Mouse (Mus musculus) ovary, postnatal 10 days (tissue): Measurements from ENCODE around the gene Kcne2.
A peak's percentile ranks its signal among the peaks of the same experiment; 100 is the strongest.

ENCODE experiments used
- DNase-seq: peaks from one replicate; pipeline ENCODE4 v3.0.0; 2022; ENCODE audit warnings: low spot score

The Kcne2 gene

DNA sequence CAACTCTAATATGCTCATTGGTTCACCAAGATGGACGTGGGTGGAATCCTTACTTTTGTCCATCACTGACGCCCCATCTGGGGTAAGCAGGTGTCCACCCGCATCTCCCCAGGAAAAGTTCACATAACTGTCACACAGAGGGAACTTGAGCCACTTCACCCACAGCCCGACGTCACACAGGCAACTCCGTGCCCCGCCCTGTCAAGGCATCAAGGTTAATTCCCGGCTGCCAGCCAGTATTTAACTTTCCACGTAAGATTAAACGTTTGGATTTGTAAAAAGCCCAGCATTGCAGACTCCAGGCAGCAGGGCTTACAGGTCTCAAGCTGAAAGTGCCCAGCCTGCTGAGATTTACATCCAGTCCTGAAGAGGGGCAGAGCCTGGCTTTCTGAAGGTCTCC, at the start of gene Kcne2:
Gene Kcne2 (plus strand): TSS at position 289 of the 400 bp plus-strand sequence.
- DNase-seq, result no peak

DNA sequence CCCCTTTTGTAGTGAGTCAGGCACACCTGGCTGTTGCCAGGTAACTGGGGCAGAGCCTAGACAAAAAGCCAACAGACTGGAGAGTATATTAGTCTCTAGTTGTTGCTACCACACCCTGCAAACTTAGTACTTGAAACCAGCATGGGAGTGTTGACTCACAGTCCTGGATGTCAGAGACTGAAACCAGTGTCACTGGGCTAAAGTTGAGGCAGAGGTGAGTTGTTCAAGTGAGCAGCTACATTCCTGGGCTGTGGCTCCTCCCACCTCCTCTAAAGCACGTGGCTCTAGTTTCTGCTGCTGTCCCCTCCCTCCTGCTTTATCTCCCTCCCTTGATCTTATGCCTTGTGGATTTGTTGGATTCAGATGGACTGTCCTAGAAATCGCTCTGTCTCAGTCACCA, 46.3 kb upstream of the Kcne2 start:
- DNase-seq, result no peak

DNA sequence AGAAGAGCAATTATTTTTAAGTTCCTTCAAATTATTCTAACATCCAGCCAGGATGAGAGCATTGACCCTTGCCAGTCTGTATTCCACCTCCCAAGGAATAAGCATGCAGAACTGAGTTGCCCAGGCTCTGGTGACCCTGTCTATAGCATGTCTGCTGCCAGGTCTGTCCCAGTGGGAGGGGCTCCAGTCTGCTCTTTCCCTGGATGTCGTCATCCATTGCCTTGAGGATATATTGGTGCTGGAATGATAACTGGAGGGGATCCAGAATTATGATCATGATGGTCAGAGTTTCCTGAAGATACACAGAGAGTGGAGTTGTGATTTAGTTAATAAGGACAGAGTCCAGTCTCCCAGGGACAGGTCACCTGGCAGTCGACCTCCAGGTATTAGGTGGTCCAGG, 45.2 kb upstream of the Kcne2 start:
- DNase-seq, result no peak

DNA sequence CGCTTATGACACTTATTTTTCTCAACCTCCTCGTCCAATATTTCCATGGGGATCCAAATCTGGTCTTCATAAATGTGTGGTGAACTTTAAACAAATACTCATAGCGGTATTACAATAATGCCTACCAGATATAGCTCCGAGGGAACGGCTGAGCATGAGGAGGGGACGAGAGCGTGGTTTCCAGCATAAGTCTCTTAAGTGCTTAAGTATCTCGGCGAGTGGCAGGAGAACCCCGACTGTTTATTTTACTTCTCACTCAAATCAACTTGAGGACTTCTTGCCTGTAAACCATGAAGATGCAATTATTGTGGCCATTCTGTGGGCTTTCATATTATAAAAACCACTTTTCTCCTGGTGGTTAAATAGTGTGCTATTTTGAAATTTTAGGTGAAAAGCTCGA, 44.5 kb upstream of the Kcne2 start:
- no peak for DNase-seq

DNA sequence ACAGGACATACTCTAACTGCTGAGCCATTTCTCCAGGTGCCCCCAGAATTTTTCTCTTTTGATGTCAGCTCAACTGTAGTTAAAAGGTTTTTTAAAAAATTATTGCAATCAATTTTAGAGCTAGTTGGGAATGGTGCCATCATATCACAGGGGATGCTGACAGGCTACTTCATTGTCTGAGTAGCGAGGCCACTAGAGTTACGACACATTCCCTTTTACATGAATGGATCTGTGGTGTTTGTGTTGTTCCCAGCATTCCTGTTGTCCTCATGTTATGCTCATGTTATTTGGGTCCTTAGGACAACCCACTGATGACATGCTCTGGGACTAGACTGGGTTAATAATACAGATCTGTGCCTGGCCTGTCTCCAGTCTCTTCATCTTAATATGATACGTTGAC, 42.5 kb upstream of the Kcne2 start:
- DNase-seq, result no peak

GRCm38 (mm10) chr16:92250452-92250851, 41.7 kb upstream of the Kcne2 start:
- no peak for DNase-seq

GRCm38 (mm10) chr16:92254316-92254715, 37.9 kb upstream of the Kcne2 start:
- no peak for DNase-seq

- DNase-seq, result no peak
Observed at GRCm38 (mm10) chr16:92267861-92268260, 24.3 kb upstream of the Kcne2 start.

- no peak for DNase-seq
Observed at GRCm38 (mm10) chr16:92274516-92274915, 17.7 kb upstream of the Kcne2 start.

- no peak for DNase-seq
Observed at GRCm38 (mm10) chr16:92275526-92275925, 16.7 kb upstream of the Kcne2 start.

DNA sequence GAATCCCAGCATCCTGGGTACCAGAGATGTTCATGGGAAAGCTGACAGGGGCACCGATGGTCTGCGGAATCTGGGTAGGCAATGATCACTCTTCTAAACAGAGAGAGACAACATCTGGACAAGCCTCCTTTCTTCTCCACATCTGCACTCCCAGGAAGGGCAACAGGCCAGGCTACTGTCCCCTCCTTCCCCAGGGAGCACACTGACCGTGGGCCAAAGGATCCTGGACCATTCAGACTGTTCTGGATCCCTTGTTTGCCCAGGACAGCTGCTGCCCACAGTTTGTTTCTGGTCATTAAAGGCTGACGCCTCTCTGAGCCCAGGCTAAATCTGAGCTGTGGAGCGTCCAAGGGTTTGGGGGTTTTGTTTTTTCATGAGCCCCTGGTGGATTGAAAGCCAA, 9.5 kb upstream of the Kcne2 start:
- DNase-seq, result no peak

DNA sequence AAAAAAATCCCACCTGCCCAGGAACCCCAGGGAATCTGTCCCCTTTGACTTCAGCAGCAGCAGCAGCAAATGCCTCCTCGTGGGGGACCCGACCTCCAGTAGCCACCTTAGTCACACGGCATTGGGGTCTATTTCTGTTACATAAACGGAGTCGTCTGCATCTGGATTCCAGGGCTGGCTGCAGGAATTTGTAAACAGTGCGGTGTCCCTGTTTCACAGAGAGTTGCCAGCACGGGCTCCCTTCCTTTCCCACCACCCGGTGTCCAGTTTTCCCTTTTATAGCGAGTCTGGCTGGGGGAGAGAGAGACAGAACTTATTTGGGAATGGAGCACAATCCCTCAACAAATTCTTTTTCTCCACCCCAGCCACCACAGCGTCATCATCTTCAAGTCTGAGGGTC, 7.1 kb upstream of the Kcne2 start:
- DNase-seq, result no peak

DNA sequence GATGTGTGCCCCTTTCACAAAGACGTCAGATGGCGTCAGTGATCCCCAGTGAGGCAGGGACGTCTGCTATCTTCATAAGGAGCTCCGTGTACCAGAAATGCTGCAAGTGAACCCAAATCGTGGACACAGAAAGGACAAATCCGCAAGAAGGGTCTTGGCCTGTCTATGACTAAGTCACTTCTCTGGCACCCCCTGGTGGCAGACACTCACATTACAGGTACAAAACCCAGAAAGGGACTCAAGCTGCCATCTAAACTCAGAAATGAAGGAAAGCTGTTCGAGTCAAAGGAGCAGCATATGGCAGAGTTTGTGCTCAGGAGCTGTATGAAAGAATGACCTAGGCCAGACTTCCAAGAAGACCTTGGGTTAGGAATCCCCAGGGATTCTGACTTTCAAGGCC, 5.6 kb upstream of the Kcne2 start:
- DNase-seq, result peak; percentile 90

DNA sequence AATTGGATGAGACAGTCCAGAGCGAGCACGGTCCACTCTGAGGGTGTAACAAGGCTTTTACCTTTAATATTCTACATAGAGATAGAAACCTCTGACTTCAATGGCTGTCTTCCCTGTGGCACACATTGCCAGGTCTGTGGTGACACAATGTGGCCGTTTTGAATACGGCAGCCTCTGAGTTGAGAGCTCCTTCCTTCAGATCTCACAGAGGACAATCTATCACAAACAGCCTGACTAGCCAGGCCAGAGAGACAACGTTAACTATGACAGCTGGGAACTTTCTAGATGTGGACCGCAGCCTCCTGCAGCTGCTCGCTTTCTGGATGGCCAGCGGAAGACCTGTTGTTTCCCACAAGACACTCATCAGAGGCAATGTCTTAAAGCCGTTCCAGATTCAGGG, 3.4 kb upstream of the Kcne2 start:
- DNase-seq, result no peak

DNA sequence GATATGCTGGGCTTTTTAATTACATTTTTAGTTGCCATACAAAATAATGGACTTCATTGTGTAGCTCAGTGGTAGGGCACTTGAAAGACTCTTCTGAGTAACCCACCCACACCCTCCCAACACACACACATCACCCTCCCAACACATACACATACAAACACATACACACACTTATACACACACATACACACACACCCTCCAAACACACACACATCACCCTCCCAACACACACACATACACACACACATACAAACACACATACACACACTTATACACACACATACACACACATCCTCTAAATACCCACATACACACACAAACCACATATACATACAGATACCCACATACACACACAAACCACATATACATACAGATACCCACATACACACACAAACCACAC, 2.1 kb upstream of the Kcne2 start:
- no peak for DNase-seq

DNA sequence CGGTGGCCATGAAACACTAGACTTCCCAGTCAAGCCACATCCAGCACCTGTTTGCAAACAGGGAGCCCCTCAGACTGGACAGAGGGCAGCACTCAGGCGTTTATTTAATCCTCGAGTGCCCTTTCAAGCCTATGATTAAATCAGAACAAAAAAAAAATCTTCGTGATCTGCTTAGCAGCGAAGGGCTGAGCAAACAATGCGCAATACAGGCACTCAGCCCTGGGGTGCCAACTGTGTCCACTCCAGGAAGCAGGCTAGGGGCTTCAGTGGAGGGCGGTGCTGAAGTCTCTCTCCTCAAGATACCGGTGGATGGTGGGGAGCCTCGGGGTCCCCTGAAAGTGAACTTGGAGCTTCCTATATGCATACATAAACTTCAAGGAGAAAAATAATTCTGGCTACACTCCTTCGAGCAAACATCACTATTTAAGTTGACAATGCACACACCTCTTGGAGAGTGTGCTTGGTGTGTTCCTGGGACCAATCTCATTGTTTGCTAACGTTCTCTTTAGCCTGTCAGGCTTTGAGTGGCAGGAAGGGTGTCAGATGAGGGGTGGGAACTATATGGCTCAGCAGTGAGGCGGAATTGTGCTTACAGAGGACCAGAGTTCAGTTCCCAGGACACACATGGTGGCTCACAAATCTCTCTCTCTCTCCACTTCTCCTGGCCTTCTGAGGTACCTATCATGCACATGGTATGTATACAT, 2.2 kb downstream of the Kcne2 start:
- DNase-seq, result no peak

- no peak for DNase-seq
Observed at GRCm38 (mm10) chr16:92295328-92295727, 3.1 kb downstream of the Kcne2 start.

- DNase-seq, result peak; percentile 70
Observed at GRCm38 (mm10) chr16:92300649-92301411, 8.6 kb downstream of the Kcne2 start, which contains the start of gene Smim11. Gene Smim11, plus strand, starts transcription at chr16:92301286.

DNA sequence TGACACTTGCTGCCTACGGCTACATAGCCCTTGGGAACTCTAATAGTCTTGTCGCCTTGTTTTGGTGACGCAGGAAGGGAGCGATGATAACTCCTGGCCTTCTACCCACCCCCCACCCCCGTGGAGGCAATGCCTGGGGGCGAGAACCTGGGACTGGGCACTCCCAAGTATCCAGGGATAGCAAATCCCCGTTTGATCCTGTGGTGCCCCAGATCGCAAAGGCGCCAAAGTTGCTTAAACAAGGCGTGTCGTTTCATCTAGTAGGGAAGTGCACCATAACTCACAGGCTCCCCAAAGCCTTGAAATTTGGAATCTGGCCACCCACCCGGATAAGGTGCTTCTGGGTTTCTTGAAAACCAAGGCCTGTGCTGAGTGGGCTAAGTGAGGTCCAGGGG, 9.2 kb downstream of the Kcne2 start:
- peak; percentile 14 for DNase-seq

DNA sequence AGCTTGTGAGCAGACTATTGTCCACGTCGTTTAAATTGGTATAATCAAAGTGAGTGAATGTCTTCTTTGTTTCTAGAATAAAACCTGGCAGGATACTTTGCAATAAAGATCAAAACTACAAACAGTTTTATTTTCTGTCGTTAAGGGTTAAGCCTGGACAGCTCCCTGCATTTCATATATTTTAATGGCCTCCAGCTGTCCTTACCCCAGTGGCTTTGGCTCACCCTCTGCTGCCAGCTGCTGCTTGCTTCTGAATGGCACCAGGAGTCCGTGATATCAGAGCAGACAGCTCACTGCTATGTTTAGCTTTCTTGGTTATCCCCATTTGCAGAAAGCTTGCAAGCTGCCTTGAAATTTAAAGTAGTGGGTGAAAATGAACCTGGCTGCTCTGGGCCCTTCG, 9.8 kb downstream of the Kcne2 start:
- no peak for DNase-seq

GRCm38 (mm10) chr16:92302506-92302905, 10.3 kb downstream of the Kcne2 start:
- no peak for DNase-seq

GRCm38 (mm10) chr16:92305519-92305918, 13.3 kb downstream of the Kcne2 start:
- DNase-seq, result no peak

DNA sequence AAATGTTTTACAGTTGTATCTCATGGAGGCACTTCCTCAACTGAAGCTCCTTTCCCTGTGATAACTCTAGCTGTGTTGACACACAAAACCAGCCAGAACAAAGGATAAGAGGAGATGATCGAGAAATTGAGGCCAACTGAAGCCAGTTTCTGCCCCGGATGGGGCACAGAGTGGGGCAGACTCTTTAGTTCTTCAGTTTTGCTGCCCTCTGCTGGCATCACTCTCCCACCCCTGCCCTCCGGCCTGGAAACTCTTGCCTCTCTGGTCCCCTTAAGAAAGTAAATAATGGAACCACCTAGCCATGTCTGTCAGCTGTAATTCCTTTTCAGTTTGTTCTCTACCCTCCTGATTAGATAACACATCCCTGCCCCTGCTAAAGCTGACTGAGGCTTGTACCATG, 15.8 kb downstream of the Kcne2 start:
- no peak for DNase-seq

DNA sequence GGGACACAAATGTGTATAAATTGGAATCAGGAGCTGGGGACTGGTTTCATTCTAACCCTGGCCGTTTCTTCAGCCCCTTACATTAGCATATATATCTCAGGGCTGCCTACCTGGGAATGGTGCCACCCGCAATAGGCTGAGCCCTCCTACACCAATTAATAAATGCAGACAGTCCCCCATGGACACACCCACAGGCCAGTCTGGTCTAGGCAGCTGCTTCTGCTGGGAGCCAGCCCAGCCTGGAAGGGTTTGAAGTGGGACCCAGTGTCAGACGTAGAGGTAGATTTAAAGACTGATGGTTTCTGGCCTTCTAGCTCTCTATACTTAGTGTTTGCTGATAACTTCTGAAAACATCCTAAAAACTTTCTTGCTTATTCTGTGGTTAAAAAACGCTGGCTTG, 16.9 kb downstream of the Kcne2 start:
- no peak for DNase-seq
